Mouse (Mus musculus) ovary, postnatal 14 days (tissue): ENCODE data around the gene Tnrc6c.

Experiments
- DNase-seq: peaks from one replicate; pipeline ENCODE4 v3.0.0; 2022; ENCODE audit warnings: low spot score

Gene Tnrc6c

DNA sequence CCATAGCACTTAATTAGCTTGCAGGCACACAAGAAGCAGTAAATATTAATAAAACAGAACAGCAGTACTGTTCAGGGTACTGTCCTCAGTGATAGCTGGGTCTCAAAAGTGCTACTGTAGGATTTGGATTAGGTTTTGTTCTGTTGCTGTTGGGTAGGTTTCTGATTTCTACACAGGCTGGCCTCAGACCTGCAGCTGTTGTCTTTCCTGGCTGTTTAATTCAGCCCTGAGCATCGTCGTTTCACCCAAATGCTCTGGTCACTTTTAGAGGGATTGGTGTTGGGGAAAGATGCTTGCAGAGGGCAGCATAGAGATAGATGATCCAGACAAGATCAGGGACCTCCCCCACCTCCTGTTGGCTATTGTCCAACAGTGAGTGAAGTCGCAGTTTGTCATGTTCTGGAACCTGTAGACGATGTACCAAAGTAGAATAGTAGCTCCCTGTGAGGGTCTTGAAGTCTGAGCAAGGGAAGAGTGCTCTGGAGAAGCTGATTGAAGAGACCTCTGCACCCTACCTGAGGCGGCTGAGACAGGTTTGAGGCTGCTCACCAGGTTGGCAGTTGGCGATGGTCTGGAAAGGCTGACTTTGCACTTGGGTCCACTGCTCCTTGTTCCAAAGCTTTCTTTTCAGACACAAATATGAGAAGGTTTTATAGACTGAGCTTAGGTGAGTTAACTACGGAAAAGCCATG lies 75.9 kb downstream of the Tnrc6c start:
- DNase-seq = no peak

DNA sequence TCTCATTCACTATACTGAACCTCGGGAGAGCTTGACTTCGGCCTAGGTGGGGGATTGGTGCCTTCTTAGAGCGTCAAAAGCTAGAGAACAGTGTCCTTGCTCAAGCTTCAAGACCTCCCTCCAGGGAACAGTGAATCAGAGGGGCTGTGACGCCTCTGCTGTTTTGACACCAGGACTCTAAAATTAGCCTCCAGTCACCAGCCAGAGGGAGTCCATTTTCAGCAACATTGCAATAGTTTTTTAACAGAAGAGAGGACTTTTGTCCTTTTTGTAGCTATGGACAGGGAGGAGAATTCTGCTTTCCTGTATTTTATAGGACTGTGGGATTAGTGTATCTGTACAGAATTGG lies 76.4 kb downstream of the Tnrc6c start:
- no peak for DNase-seq

DNA sequence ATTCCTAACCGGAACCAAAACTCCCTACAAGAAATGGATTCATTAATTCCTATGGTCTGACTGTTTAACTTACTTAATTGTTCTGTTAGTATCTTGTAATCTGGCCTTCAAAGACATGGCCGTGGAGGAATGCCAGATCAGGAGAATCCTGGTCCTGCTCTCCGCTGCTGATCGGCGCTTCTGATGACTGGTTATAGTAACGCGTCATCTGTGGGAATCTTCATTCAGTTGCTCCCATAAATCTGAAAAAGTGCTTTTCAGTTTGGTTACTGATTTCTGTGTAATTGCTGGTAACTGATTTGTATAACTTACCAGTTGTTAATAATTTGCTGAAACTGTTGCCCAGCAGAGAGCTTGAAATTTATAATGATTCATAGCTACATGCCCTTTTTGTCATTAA lies 77.4 kb downstream of the Tnrc6c start:
- no peak for DNase-seq

DNA sequence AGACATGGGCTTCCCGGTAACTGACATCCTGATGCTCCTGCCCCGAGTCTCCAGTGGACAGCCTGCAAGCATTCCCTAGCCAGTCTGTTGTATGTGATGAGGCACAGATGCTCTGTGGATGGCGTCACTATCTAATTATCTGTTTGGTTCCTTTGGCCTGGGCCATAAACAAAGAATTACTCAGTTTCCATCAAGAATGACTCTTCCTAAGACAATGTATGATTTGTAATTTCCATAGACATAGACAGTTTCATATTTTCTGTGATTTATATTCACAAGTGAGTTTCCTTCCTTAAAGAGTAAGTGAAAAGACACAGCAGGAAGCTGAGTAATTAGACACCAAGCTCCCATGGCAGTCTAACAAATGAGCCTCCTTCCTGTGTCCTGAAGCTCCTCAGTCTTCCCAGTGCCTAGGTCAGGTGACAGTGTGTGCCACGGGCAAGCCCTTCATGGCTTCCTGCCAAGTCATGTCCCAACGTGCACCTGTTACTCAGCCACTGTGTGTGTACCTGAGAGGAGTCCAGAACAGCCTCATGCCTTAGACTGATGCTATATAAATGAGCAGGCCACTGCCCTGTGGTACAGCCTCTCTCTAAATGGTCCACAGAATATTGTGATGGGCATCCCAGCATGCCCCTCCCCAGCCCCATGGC lies 82.1 kb downstream of the Tnrc6c start:
- DNase-seq = no peak

DNA sequence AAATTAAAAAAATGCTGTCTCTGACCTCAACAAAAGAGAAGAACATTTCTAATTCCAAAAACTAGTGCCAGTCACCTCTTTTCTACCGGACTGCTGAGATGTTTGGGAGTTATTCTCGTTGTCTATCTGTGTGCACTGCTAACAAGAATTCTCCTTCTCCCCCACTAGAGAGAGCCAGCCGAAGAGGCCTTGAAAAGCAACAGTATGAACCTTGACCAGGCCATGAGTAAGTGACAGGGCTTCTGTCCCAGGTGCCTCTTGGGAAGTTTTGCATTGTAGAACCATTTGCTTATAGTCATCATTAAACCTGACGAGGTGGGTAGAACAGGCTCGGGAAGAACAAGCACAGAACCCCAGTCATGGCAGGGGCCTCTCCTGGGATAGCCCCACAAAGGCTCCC lies 84.0 kb downstream of the Tnrc6c start:
- no peak for DNase-seq

DNA sequence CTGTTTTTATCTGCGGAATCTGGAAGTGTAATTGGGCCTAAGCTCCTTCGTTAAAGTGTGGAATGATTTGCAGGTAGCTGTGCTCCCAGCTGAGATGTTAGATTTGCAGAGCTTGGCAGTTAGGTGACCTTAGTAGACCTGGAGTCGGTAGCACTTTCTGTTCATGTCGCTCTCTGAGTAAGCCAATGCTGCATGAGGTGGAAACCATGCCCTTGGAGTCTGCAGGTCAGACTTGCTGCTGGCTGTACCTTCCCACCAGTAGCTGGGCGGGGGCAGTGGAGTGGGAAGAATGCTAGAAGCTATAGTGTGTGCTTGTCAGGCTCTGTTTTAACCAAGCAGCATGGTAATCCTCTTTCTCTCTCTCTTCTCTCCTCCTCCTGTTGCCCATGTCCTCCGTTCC lies 87.0 kb downstream of the Tnrc6c start:
- no peak for DNase-seq

DNA sequence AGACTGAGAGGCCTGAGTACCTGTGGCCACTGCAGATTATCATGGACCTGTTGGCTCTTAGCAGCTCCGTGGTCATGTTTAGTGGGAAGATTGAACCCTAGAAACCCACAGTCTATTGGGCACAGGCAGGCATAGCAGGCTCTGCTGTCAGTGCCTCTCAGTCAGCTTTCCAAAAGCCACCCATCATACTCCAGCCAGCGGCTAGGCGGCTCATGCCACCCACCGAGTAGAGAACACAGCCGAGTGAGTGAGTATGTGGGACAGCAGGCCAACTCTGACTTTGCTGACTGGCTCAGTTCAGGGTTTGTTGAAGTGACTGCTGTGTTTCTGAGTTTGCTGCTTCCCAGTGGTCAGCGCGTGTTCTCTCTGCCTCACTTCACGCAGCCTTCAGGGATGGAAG lies 88.2 kb downstream of the Tnrc6c start:
- no peak for DNase-seq

DNA sequence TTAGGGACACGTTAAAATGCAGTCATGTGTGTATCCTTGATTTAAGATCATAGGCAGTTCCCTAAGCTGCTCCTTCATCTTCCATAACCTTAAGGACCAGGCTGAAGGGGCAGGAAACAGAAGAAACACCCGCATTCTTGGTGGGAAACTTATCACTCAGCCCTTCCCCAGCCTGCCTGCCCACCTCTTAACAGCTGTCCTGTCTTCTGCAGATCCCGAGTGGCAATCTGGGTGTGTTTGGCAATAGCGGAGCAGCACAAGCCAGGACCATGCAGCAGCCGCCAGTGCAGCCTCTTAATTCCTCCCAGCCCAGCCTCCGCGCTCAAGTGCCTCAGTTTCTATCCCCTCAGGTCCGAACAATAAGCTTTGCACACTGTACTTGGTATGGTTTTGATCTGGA lies 88.6 kb downstream of the Tnrc6c start:
- DNase-seq = no peak

DNA sequence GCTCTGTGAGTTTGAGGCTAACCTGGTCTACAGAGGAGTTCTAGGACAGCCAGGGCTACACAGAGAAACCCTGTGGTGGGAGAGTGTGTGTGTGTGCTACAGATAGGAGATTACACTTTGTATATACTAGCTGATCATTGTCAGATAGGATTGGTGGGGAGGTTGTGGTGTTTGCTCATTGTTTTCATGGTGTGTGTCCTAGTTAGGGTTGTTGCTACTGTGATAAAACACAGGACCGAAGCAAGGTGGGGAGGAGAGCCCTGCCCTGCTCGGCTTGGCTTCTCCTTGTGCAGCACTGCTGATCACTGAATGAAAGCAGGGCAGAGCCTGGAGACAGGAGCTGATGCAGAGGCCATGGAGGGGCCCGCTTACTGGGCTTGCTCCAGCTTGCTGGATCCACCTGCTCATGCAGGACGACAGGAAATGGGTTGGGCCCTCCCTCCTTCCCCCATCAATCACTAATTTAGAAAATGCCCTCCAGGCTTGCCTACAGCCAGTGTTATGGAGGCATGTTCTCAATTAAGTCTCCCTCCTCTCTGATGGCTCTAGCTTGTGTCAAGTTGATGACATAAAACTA lies 89.5 kb downstream of the Tnrc6c start:
- no peak for DNase-seq

DNA sequence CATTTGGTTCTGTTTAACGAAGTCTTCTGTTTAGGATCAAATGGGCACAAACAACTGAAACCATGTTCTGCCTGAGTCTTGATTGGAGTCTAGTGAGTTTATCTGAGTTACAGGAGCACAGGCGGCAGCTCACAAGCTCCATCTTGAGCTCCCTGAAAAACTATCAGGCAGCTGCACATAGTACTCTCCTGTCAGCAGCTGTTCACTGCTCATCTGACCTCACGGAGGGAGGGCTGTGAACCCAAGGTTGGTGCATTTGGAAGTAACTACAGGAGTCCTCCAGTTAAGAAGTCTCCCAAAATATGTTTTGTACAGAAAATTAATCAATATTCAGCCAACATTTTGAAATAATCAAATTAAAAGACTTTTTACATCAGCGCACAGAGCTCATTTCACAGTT lies 94.5 kb downstream of the Tnrc6c start:
- no peak for DNase-seq

DNA sequence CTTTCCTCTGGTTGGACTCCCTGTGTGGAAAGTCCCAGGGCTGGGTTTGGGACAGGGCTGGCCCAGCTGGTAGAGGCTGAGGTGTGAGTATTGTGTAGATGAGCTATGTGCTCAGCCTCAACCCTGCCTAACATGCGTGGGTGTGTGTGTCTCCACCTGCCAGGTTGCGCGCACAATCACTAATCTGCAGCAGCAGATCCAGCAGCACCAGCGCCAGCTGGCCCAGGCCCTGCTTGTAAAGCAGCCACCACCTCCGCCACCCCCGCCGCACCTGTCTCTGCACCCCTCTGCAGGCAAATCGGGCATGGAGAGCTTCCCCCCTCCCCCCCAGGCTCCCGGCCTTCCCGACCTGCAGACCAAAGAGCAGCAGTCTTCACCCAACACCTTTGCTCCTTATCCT lies 95.3 kb downstream of the Tnrc6c start:
- no peak for DNase-seq

DNA sequence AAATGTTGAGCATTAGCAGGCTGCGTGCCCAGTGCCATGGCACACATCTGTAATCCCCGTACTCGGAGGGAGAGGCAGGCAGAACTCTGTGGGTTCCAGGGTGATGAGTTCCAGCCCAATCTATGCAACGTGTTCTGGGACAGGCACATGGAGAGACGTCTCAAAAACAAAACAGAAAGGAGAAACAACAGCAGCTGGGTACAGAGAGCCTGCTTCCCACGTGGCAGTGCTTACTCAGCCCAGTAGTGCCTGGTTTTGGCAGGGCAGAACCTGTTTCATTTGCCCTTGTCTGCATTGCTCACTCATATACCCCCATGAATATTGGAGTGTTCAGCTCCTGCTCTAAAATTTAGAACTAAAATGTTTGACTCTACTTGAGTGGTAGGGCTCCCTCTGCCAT lies 97.5 kb downstream of the Tnrc6c start:
- DNase-seq = no peak

DNA sequence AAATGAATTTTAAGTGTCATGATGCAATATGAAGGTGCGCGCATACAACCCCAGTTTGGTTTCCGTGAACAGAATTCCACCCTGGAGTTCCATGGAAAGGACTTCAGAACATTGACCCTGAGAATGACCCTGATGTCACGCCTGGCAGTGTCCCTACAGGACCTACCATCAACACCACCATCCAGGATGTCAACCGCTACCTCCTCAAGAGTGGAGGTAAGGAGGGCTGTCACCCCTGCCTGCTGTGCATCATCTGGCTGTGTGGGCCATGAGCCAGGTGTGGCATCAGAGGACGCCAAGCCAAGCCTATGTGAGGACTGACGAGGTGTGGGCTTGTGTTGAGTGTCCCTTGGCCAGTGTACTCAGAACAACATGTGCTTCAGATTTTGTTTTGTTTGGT lies 101.8 kb downstream of the Tnrc6c start:
- DNase-seq = no peak

DNA sequence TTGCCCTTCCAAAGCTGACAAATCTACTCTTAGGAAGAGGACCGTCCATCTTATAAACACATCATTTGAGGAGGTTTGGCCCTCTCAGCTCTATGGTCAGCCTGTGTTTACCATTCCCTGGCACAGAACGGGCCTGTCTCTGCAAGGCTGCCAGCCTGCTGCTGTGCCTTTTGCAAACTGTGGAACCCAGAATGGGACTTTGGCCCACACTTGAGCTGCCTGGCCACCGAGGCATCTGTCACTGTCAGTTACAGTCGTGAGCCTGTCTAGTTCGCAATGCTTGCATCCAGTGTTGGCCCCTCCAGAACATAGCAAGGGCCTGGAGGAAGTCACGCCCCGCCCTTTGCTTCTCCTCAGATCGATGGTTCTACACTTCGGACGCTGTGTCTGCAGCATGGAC lies 105.2 kb downstream of the Tnrc6c start:
- no peak for DNase-seq

DNA sequence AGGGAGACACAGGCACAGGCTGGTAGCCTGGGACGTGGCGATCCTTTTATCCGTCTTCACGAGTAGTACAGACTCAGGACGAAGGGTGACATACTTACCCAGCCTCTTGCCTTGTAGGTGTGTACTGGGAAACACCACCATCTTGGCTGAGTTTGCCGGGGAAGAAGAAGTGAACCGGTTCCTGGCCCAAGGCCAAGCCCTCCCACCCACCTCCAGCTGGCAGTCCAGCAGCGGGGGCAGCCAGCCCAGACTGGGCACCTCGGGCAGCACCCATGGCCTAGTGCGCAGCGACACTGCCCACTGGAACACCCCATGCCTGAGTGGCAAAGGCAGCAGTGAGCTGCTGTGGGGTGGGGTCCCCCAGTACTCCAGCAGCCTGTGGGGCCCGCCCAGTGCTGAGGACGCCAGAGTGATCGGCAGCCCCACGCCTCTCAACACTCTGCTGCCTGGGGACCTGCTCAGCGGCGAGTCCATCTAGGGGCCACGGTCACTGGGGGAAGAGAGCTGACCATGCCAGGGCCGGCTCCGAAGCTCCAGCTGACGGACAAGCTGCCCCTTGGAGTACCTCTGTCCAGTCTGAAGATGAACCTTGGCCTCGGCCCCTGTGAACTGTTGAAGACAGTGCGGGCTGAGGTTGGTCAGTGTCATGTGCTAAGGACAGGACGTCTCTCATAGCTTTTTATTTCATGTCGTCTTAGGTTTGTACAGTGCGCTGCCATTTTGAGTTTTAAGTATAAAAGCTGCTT lies 106.5 kb downstream of the Tnrc6c start:
- no peak for DNase-seq

DNA sequence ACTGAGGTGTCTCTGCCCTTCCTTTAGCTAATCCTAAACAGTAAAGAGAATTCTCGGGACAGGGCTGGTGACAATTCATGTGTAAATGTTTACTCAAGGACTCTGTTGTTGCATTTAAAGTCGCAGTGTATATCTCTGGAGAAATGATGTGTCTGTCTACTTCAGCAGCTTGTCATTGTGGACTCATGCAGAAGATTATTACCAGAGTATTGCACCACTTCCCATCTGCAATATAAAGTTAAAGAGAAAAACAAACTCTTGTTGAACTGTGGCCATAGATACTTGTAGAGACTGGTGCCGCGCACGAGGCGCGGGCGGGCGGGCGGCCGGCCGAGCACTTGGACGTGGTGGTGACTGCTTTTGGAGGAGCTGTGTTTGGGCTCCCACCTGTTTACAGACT lies 107.7 kb downstream of the Tnrc6c start:
- DNase-seq = no peak

DNA sequence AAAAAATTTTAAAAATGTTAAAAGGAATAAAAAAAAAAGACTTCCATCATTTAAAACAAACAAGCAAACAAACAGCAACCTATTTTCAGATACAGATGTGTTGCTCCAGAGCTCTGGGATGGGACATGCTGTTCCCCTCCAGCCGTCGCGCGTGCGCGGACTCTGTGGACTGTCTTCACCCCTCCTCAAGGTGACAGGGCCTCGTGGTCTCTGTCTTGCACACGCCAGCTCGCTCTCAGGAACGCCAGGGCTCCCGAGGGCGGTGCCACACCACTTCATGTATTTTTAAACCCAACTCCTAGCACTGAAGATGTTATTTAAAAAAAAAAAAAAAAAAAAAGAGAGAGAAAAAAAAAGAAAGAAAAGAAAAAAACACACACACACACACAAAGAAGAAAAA lies 108.2 kb downstream of the Tnrc6c start:
- no peak for DNase-seq

DNA sequence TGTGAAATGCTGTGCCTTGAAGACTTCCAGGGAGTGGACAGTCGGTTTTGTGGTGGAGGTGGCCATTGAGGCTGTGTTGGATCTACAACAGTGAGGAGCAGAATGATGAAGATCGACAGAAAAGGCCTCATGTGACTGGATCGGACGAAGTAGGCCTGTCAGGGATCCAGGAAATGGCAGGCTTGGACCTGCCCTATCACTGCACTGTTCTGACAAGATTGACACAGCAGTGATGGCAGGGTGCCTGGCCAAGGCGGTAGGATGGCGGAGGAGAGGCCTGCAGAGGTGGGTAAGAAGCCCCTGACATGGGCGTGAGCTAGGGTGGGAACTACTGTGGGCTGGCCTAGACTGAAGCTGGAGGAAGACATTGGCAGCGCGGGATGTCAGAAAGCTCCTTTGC lies 110.2 kb downstream of the Tnrc6c start:
- no peak for DNase-seq

DNA sequence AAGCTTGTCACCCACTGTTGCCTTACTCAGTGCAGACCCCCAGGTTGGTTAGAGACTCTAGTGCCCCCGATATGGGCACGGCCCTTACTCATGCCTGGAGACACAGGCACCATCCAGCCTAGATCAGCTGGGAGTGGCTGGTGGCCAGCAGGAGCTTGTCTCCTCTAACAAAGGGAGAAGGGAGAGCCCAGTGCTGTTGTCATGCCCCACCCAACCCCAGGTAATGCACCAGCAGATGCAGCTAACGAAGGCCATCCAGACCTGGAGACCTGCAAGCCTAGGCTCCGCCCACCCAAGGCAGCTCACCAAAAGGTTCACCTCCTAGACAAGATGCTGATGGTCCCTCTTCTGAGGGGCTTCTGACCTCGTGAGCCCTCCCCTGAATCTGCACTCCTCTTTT lies 111.3 kb downstream of the Tnrc6c start:
- DNase-seq = no peak

DNA sequence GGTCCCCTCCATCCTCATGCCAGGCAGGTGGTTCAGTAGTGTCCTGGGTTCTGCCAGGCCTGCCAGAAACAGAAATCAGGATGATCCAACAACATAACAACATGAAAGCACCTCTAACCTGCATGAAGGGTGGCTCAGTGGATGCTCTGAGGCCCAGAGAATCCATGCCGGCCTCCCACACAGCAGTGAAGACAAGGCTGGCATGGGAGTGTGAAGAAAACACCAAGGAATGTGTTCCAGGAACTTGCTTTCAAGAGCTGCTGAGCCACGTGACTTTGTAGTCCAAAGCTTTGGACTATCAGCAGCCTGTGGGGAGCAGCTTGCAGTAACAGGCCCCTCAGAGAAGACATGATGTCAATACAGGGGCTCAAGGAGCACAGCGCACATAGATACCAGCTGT lies 112.2 kb downstream of the Tnrc6c start:
- DNase-seq = no peak

DNA sequence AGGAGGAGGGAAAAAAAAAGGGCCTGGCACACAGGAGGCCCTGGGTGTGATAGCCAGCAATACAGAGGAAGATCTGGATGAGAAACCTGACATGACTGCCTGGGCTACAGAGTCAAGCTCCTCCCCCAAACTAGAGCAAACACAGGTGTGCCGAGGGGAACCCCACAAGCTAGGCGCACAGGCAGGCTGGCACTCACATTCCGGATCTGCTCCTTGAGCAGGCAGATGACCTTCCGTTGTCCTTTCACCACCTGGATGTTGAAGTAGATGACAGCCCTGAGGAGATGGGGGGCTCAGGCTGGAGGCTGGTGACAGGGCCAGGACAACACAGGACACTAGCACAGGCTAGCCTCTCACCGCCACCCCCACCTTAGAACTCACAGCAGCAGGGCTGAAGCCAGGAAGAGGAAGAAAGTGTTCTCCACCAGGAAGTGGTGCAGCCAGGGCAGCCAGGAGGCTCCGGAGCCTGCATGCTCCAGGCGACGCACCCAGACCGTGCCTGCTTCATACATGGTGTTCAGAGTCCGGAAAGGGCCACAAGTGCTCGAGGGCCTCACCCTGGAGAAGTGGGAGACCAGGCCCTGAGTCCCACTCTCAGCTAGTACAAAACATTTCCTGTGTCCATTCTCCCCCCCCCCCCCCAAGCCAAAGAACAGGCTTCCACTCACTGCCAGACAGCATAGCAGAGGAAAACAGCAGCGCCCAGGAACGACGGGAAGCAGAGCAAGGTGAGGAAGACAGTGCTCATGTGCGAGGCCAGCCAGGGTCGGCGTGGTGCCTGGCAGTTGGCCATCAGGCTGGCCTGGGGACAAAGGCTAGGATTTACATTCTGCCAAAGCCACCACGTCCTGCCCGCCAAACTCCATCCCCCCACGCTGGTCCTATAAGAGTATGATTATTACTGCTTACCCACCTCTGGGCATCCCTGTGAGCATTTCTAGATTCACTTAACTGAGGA lies 114.9 kb downstream of the Tnrc6c start:
- DNase-seq = no peak

DNA sequence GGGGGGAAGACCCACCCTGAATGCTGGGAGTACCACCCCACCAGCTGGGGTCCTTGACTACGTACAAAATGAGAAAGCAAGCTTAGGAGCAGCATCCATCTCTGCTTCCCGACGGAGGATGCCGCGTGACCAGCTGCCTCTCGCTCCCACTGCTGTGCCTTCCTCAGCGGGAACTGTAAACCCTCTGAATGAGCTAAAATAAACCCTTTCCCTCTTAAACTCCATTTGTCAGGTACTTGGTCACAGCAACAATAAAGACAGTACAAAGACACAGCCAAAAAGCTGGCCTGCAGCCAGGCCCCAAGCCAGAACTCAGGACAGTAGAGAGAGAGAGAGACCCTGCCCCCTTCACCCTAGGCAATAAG lies 115.6 kb downstream of the Tnrc6c start:
- no peak for DNase-seq
